Mouse (Mus musculus): Measurements from ENCODE around the gene Kifc1. TPM values are rescaled to one million over a fixed set of nuclear protein-coding genes. Genes with fewer than 3 reads are reported as not detected.

Kifc1 gene
- polyA plus RNA-seq, 1 experiment from 2014 or later, result 11.8 TPM

Small RNA genes lying within 50 kb of the gene (microRNA-seq; reads per million reads assigned to microRNA genes)
- gene Gm27740 (ENCODE audit: borderline number of aligned reads), result not detected

Other genes with a start within 250 kb of the Kifc1 start
- gene Hnrnpm, start 203.8 kb downstream of the Kifc1 start, polyA plus RNA-seq (2014; fragmentation: Nextera tagmentation; extraction: Ambion mirVana), result 410 and 431 TPM in 2 replicates
- 92.1 and 95.7 TPM in 2 replicates for gene March2, start 172.0 kb downstream of the Kifc1 start, polyA plus RNA-seq (2014; fragmentation: Nextera tagmentation; extraction: Ambion mirVana)
- 184 and 199 TPM in 2 replicates for gene Rab11b, start 130.1 kb downstream of the Kifc1 start, polyA plus RNA-seq (2014; fragmentation: Nextera tagmentation; extraction: Ambion mirVana)
- gene Angptl4, start 108.8 kb downstream of the Kifc1 start, polyA plus RNA-seq (2014; fragmentation: Nextera tagmentation; extraction: Ambion mirVana), result 28.1 and 31.9 TPM in 2 replicates
- gene Kank3, start 80.1 kb downstream of the Kifc1 start, polyA plus RNA-seq (2014; fragmentation: Nextera tagmentation; extraction: Ambion mirVana), result 21.4 and 23.4 TPM in 2 replicates
- 1,026 and 1,173 TPM in 2 replicates for gene Rps28, start 66.1 kb downstream of the Kifc1 start, polyA plus RNA-seq (2014; fragmentation: Nextera tagmentation; extraction: Ambion mirVana)
- 390 and 411 TPM in 2 replicates for gene Ndufa7, start 66.1 kb downstream of the Kifc1 start, polyA plus RNA-seq (2014; fragmentation: Nextera tagmentation; extraction: Ambion mirVana)
- 44.1 and 49.7 TPM in 2 replicates for gene Cd320, start 47.6 kb downstream of the Kifc1 start, polyA plus RNA-seq (2014; fragmentation: Nextera tagmentation; extraction: Ambion mirVana)
- not detected in 2 replicates for gene Gm7029, start 16.8 kb downstream of the Kifc1 start, polyA plus RNA-seq (2014; fragmentation: Nextera tagmentation; extraction: Ambion mirVana)
- 1.8 and 2.2 TPM in 2 replicates for gene Platr17, start 14.5 kb upstream of the Kifc1 start, polyA plus RNA-seq (2014; fragmentation: Nextera tagmentation; extraction: Ambion mirVana)
- 46.9 and 52.9 TPM in 2 replicates for gene Daxx, start 18.8 kb upstream of the Kifc1 start, polyA plus RNA-seq (2014; fragmentation: Nextera tagmentation; extraction: Ambion mirVana)
- 28.1 and 29.1 TPM in 2 replicates for gene Tapbp, start 25.2 kb upstream of the Kifc1 start, polyA plus RNA-seq (2014; fragmentation: Nextera tagmentation; extraction: Ambion mirVana)
- gene Zbtb22, start 25.2 kb upstream of the Kifc1 start, polyA plus RNA-seq (2014; fragmentation: Nextera tagmentation; extraction: Ambion mirVana), result 12.4 and 13.0 TPM in 2 replicates
- gene Rgl2, start 38.9 kb upstream of the Kifc1 start, polyA plus RNA-seq (2014; fragmentation: Nextera tagmentation; extraction: Ambion mirVana), result 22.1 and 25.6 TPM in 2 replicates
- gene Pfdn6, start 49.7 kb upstream of the Kifc1 start, polyA plus RNA-seq (2014; fragmentation: Nextera tagmentation; extraction: Ambion mirVana), result 266 and 286 TPM in 2 replicates
- gene Wdr46, start 50.0 kb upstream of the Kifc1 start, polyA plus RNA-seq (2014; fragmentation: Nextera tagmentation; extraction: Ambion mirVana), result 62.6 and 67.0 TPM in 2 replicates
- 2.9 and 3.5 TPM in 2 replicates for gene B3galt4, start 60.8 kb upstream of the Kifc1 start, polyA plus RNA-seq (2014; fragmentation: Nextera tagmentation; extraction: Ambion mirVana)
- gene Vps52, start 65.2 kb upstream of the Kifc1 start, polyA plus RNA-seq (2014; fragmentation: Nextera tagmentation; extraction: Ambion mirVana), result 47.2 and 49.1 TPM in 2 replicates
- 2,164 and 2,343 TPM in 2 replicates for gene Rps18, start 65.3 kb upstream of the Kifc1 start, polyA plus RNA-seq (2014; fragmentation: Nextera tagmentation; extraction: Ambion mirVana)
- 82.7 and 84.9 TPM in 2 replicates for gene H2-K1, start 109.7 kb upstream of the Kifc1 start, polyA plus RNA-seq (2014; fragmentation: Nextera tagmentation; extraction: Ambion mirVana)
- 3.4 and 5.5 TPM in 2 replicates for gene Ring1, start 134.0 kb upstream of the Kifc1 start, polyA plus RNA-seq (2014; fragmentation: Nextera tagmentation; extraction: Ambion mirVana)
- gene H2-Ke6, start 137.4 kb upstream of the Kifc1 start, polyA plus RNA-seq (2014; fragmentation: Nextera tagmentation; extraction: Ambion mirVana), result 34.2 and 45.1 TPM in 2 replicates
- 73.9 and 75.9 TPM in 2 replicates for gene Slc39a7, start 141.0 kb upstream of the Kifc1 start, polyA plus RNA-seq (2014; fragmentation: Nextera tagmentation; extraction: Ambion mirVana)
- gene Rxrb, start 141.2 kb upstream of the Kifc1 start, polyA plus RNA-seq (2014; fragmentation: Nextera tagmentation; extraction: Ambion mirVana), result 30.8 and 31.5 TPM in 2 replicates
- gene Col11a2, start 148.8 kb upstream of the Kifc1 start, polyA plus RNA-seq (2014; fragmentation: Nextera tagmentation; extraction: Ambion mirVana), result 0.61 and 0.67 TPM in 2 replicates
- gene H2-Oa, start 201.7 kb upstream of the Kifc1 start, polyA plus RNA-seq (2014; fragmentation: Nextera tagmentation; extraction: Ambion mirVana), result 0.26 and 0.56 TPM in 2 replicates
- 5.6 and 5.9 TPM in 2 replicates for gene H2-DMa, start 228.9 kb upstream of the Kifc1 start, polyA plus RNA-seq (2014; fragmentation: Nextera tagmentation; extraction: Ambion mirVana)
- 86.1 and 90.8 TPM in 2 replicates for gene Brd2, start 232.0 kb upstream of the Kifc1 start, polyA plus RNA-seq (2014; fragmentation: Nextera tagmentation; extraction: Ambion mirVana)